Mouse (Mus musculus): ENCODE data around the gene Cse1l.

Gene Cse1l

GRCm38 (mm10) chr2:166974177-166974872, 68.5 kb downstream of the Cse1l start:
- no peak for DNase-seq (ENCODE audit: low spot score)

- DNase-seq (ENCODE audit: low spot score), result no peak
These were observed 70.5 kb downstream of the Cse1l start for GRCm38 (mm10) chr2:166976356-166976755.

GRCm38 (mm10) chr2:166977490-166977889, 71.7 kb downstream of the Cse1l start:
- no peak for DNase-seq (ENCODE audit: low spot score)

GRCm38 (mm10) chr2:166980161-166980560, 74.3 kb downstream of the Cse1l start:
- no peak for DNase-seq (ENCODE audit: low spot score)

- no peak for DNase-seq (ENCODE audit: low spot score)
These were observed 77.6 kb downstream of the Cse1l start for GRCm38 (mm10) chr2:166983351-166983894.

GRCm38 (mm10) chr2:166990861-166991260, 85.0 kb downstream of the Cse1l start:
- DNase-seq (ENCODE audit: low spot score), result no peak

GRCm38 (mm10) chr2:166991945-166992344, 86.1 kb downstream of the Cse1l start:
- DNase-seq (ENCODE audit: low spot score), result no peak

- DNase-seq (ENCODE audit: low spot score), result peak; percentile 30
These were observed 89.4 kb downstream of the Cse1l start for GRCm38 (mm10) chr2:166995021-166995795.
